ENCODE assay signal across 8 mouse cellular contexts in genomic region chr5:102070414-102070768, GRCm38 (mm10). TPM values are rescaled to one million over a fixed set of nuclear protein-coding genes. Genes with fewer than 3 reads are reported as not detected.
DNase-seq lines count a peak whose midpoint lies in the region; ATAC-seq lines count a peak whose summit lies in the region.

No protein-coding gene starts in this region.

- H3K27me3 ChIP-seq in embryonic facial prominence, embryonic 12.5 days, result no peaks in the 10 kb centered on the region
- no peaks in the 10 kb centered on the region for H3K27me3 ChIP-seq in hindbrain, embryonic 11.5 days (ENCODE audit: control insufficient read depth, insufficient read depth, low read length)
- H3K27me3 ChIP-seq in lung, embryonic 15.5 days, result no peaks in the 10 kb centered on the region
- no peaks in the 10 kb centered on the region for H3K27me3 ChIP-seq in splenic B cell, adult 2 months (ENCODE audit: control insufficient read depth, insufficient read depth, low read length, poor library complexity, severe bottlenecking)

- ATAC-seq in embryonic facial prominence, embryonic 12.5 days (ENCODE audit: insufficient number of reproducible peaks, insufficient read depth, low FRiP score, low TSS enrichment), result no peak
- ATAC-seq in hindbrain, embryonic 11.5 days (ENCODE audit: low FRiP score), result no peak
- ATAC-seq in lung, embryonic 15.5 days (ENCODE audit: borderline replicate concordance, extremely low read depth, low FRiP score, low TSS enrichment), result no peak

- peak overlapping the region; percentile 97 for H3K27ac ChIP-seq in embryonic facial prominence, embryonic 12.5 days
- peak overlapping the region; percentile 99 for H3K27ac ChIP-seq in hindbrain, embryonic 11.5 days (ENCODE audit: low read depth, low read length)
- H3K27ac ChIP-seq in lung, embryonic 15.5 days, result peak overlapping the region; percentile 94

- H3K9me3 ChIP-seq in embryonic facial prominence, embryonic 12.5 days, result no peaks in the 10 kb centered on the region
- no peaks in the 10 kb centered on the region for H3K9me3 ChIP-seq in hindbrain, embryonic 11.5 days (ENCODE audit: control insufficient read depth, low read length)
- no peaks in the 10 kb centered on the region for H3K9me3 ChIP-seq in lung, embryonic 15.5 days

- 8% methylated on average over 6 of the region's 6 CpGs for WGBS in embryonic facial prominence, embryonic 12.5 days
- 11% methylated on average over 6 of the region's 6 CpGs for WGBS in hindbrain, embryonic 11.5 days
- WGBS in lung, embryonic 15.5 days, result 10% methylated on average over 6 of the region's 6 CpGs

- peak overlapping the region; percentile 97; the same call in 1 of the 2 replicates for H3K9ac ChIP-seq in embryonic facial prominence, embryonic 12.5 days
- peak overlapping the region; percentile 99 for H3K9ac ChIP-seq in hindbrain, embryonic 11.5 days (ENCODE audit: low read depth, low read length)
- peak overlapping the region; percentile 98 for H3K9ac ChIP-seq in lung, embryonic 15.5 days

- peak; percentile 40 to 45 for DNase-seq in left cerebral cortex, postnatal 14 days (ENCODE audit: low spot score in 2 of 2)
- DNase-seq in left cerebral cortex, adult 11 months (ENCODE audit: low spot score), result no peak
- no peak for DNase-seq in hindbrain, embryonic 11.5 days (ENCODE audit: low spot score)
- peak; percentile 11 for DNase-seq in splenic B cell, adult 2 months (ENCODE audit: low read depth, low spot score)
- DNase-seq in left cerebral cortex, postnatal 4 days, result no peak
- DNase-seq in ovary, postnatal 14 days (ENCODE audit: low spot score), result no peak

- H3K4me2 ChIP-seq in embryonic facial prominence, embryonic 12.5 days (replicated peaks), result peak overlapping the region; percentile 74
- peak overlapping the region; percentile 91 for H3K4me2 ChIP-seq in hindbrain, embryonic 11.5 days (replicated peaks; ENCODE audit: low read depth, low read length)
- H3K4me2 ChIP-seq in lung, embryonic 15.5 days, result peak overlapping the region; percentile 61

- peak overlapping the region; percentile 91 for H3K4me3 ChIP-seq in embryonic facial prominence, embryonic 12.5 days
- peak overlapping the region; percentile 87 for H3K4me3 ChIP-seq in hindbrain, embryonic 11.5 days (ENCODE audit: low read depth, low read length)
- peak overlapping the region; percentile 97 for H3K4me3 ChIP-seq in lung, embryonic 15.5 days

- peaks cover 5% of the 10 kb centered on the region; the same call in 1 of the 2 replicates for H3K36me3 ChIP-seq in embryonic facial prominence, embryonic 12.5 days
- H3K36me3 ChIP-seq in hindbrain, embryonic 11.5 days (ENCODE audit: control insufficient read depth, insufficient read depth, low read length), result no peaks in the 10 kb centered on the region
- H3K36me3 ChIP-seq in lung, embryonic 15.5 days, result 0 out of 2 replicates have a peak, but pooled peaks cover 3% of the 10 kb centered on the region
- no peaks in the 10 kb centered on the region for H3K36me3 ChIP-seq in splenic B cell, adult 2 months (ENCODE audit: control insufficient read depth, insufficient read depth, low read length, poor library complexity, severe bottlenecking)

- intact Hi-C loops in left cerebral cortex, postnatal 14 days (cut with DNase I), result loop anchor here (5.0 to 10.0 kb wide), 2 partner anchors 136 to 178 kb away; no protein-coding TSS in a partner anchor
- intact Hi-C loops in left cerebral cortex, postnatal 4 days (cut with DNase I), result loop anchor here (10.0 kb wide), 1 partner anchor 136 kb away; no protein-coding TSS in a partner anchor

- H3K4me1 ChIP-seq in embryonic facial prominence, embryonic 12.5 days, result peaks cover 20% of the 10 kb centered on the region
- no peaks in the 10 kb centered on the region for H3K4me1 ChIP-seq in hindbrain, embryonic 11.5 days (replicated peaks; ENCODE audit: control insufficient read depth, insufficient read depth, low read length)
- peaks cover 26% of the 10 kb centered on the region for H3K4me1 ChIP-seq in lung, embryonic 15.5 days

RNA-seq across cellular contexts. Expression of gene Wdfy3, which starts 0.7 kb away (rescaled TPM):
- 100 to 1,000 TPM; 109 to 112 TPM for total RNA-seq in left cerebral cortex, postnatal 14 days (2021)
- polyA plus RNA-seq in embryonic facial prominence, embryonic 12.5 days (2016; fragmentation: Nextera tagmentation; extraction: Ambion mirVana), result 26.1 and 27.0 TPM in 2 replicates
- 25.9 and 33.2 TPM in 2 replicates for polyA plus RNA-seq in hindbrain, embryonic 11.5 days (2014; fragmentation: Nextera tagmentation; extraction: Ambion mirVana)
- polyA plus RNA-seq in lung, embryonic 15.5 days (2015; fragmentation: Nextera tagmentation; extraction: Ambion mirVana), result 12.4 and 13.4 TPM in 2 replicates
- 100 to 1,000 TPM; 118 TPM for total RNA-seq in left cerebral cortex, postnatal 4 days (2021)

Comparison
In these comparisons a context has a peak if more than half of its experiments do, and no peak if none do; other contexts are left out.
1. DNase-seq: peak in left cerebral cortex, postnatal 14 days (2 of 2) and splenic B cell, adult 2 months (single experiment); none in left cerebral cortex, adult 11 months (single experiment), hindbrain, embryonic 11.5 days (single experiment), left cerebral cortex, postnatal 4 days (single experiment) and ovary, postnatal 14 days (single experiment).
2. Peak in every context shown above with its lines, with median percentiles within 50 percentile points of each other: H3K27ac ChIP-seq, H3K4me2 ChIP-seq, H3K4me3 ChIP-seq and H3K9ac ChIP-seq.